Mouse (Mus musculus): ENCODE results near the gene Rtkn.

- TF ChIP-seq CTCF (IDR thresholded peaks at IDR 0.05; ENCODE audit: low read depth) (no peak), EP300 (IDR thresholded peaks at IDR 0.05; ENCODE audit: low read depth) (no peak)
These were observed 31.1 kb upstream of the Rtkn start for GRCm38 (mm10) chr6:83104158-83104557.

Measured in liver, embryonic 14.5 days (tissue).